Mouse (Mus musculus): ENCODE results near the gene Akap8l. TPM values are rescaled to one million over a fixed set of nuclear protein-coding genes. Genes with fewer than 3 reads are reported as not detected.

Akap8l gene
- polyA plus RNA-seq, 1 experiment from 2014 or later: 104 TPM

GRCm38 (mm10) chr17:32281611-32282310 lies 68.6 kb downstream of the Akap8l start:
- H3K27ac ChIP-seq: no peak overlapping the region
- H3K4me3 ChIP-seq: no peak overlapping the region
- peak overlapping the region; percentile 65; the same call in 1 of the 2 replicates for H3K4me2 ChIP-seq
- no peaks in the 10 kb centered on the region for H3K27me3 ChIP-seq
- no peaks in the 10 kb centered on the region for H3K9me3 ChIP-seq
- peaks cover 22% of the 10 kb centered on the region for H3K4me1 ChIP-seq
- WGBS: 60% methylated on average over 4 of the region's 4 CpGs
- H3K9ac ChIP-seq: no peak overlapping the region
- H3K36me3 ChIP-seq: no peaks in the 10 kb centered on the region
- ATAC-seq (ENCODE audit: borderline replicate concordance, extremely low read depth, low FRiP score, low TSS enrichment): no peak

- Histone ChIP-seq H3K4me3 (no peak overlapping the region), H3K9ac (no peak overlapping the region), H3K27me3 (no peaks in the 10 kb centered on the region), H3K9me3 (no peaks in the 10 kb centered on the region), H3K4me2 (no peak overlapping the region), H3K36me3 (no peaks in the 10 kb centered on the region), H3K4me1 (peaks cover 23% of the 10 kb centered on the region), H3K27ac (no peak overlapping the region)
- ATAC-seq (ENCODE audit: borderline replicate concordance, extremely low read depth, low FRiP score, low TSS enrichment): no peak
- WGBS: 95% methylated on average over 2 of the region's 2 CpGs
Measured at GRCm38 (mm10) chr17:32281126-32281525, 69.3 kb downstream of the Akap8l start.

- no peaks in the 10 kb centered on the region for H3K9me3 ChIP-seq
- H3K9ac ChIP-seq: no peak overlapping the region
- no peaks in the 10 kb centered on the region for H3K36me3 ChIP-seq
- H3K27ac ChIP-seq: no peak overlapping the region
- ATAC-seq (ENCODE audit: borderline replicate concordance, extremely low read depth, low FRiP score, low TSS enrichment): no peak
- WGBS: 89% methylated on average over 3 of the region's 3 CpGs
- no peak overlapping the region for H3K4me3 ChIP-seq
- H3K4me1 ChIP-seq: peaks cover 28% of the 10 kb centered on the region
- no peaks in the 10 kb centered on the region for H3K27me3 ChIP-seq
- no peak overlapping the region for H3K4me2 ChIP-seq
Measured at GRCm38 (mm10) chr17:32280575-32280974, 69.8 kb downstream of the Akap8l start.

- Histone ChIP-seq H3K9ac (no peak overlapping the region), H3K36me3 (no peaks in the 10 kb centered on the region), H3K27ac (no peak overlapping the region), H3K4me3 (no peak overlapping the region), H3K4me2 (no peak overlapping the region), H3K27me3 (no peaks in the 10 kb centered on the region), H3K4me1 (peaks cover 15% of the 10 kb centered on the region), H3K9me3 (no peaks in the 10 kb centered on the region)
- WGBS: 80% methylated on average over 1 of the region's 1 CpGs
- no peak for ATAC-seq (ENCODE audit: borderline replicate concordance, extremely low read depth, low FRiP score, low TSS enrichment)
Measured at GRCm38 (mm10) chr17:32277201-32277600, 73.2 kb downstream of the Akap8l start.

GRCm38 (mm10) chr17:32275568-32275967 lies 74.8 kb downstream of the Akap8l start:
- no peaks in the 10 kb centered on the region for H3K27me3 ChIP-seq
- no peaks in the 10 kb centered on the region for H3K9me3 ChIP-seq
- peaks cover 7% of the 10 kb centered on the region; the same call in 1 of the 2 replicates for H3K4me1 ChIP-seq
- ATAC-seq (ENCODE audit: borderline replicate concordance, extremely low read depth, low FRiP score, low TSS enrichment): no peak
- H3K36me3 ChIP-seq: no peaks in the 10 kb centered on the region
- no peak overlapping the region for H3K9ac ChIP-seq
- 74% methylated on average over 3 of the region's 3 CpGs for WGBS
- H3K4me3 ChIP-seq: no peak overlapping the region
- H3K27ac ChIP-seq: no peak overlapping the region
- no peak overlapping the region for H3K4me2 ChIP-seq

Small RNA genes within 50 kb of the gene (microRNA-seq; reads per million reads assigned to microRNA genes)
- not detected for gene Gm22201

Other genes starting within 250 kb of the Akap8l start
- 18.2 and 19.8 TPM in 2 replicates for gene Notch3, start 183.8 kb downstream of the Akap8l start, polyA plus RNA-seq (2015; fragmentation: Nextera tagmentation; extraction: Ambion mirVana)
- 0.11 TPM in 2 replicates for gene Ephx3, start 161.1 kb downstream of the Akap8l start, polyA plus RNA-seq (2015; fragmentation: Nextera tagmentation; extraction: Ambion mirVana)
- 75.4 and 80.0 TPM in 2 replicates for gene Brd4, start 65.9 kb downstream of the Akap8l start, polyA plus RNA-seq (2015; fragmentation: Nextera tagmentation; extraction: Ambion mirVana)
- gene Akap8, start 29.4 kb downstream of the Akap8l start, polyA plus RNA-seq (2015; fragmentation: Nextera tagmentation; extraction: Ambion mirVana): 87.1 and 101 TPM in 2 replicates
- gene Wiz, start 38.8 kb upstream of the Akap8l start, polyA plus RNA-seq (2015; fragmentation: Nextera tagmentation; extraction: Ambion mirVana): 24.9 and 26.9 TPM in 2 replicates
- gene Rasal3, start 53.0 kb upstream of the Akap8l start, polyA plus RNA-seq (2015; fragmentation: Nextera tagmentation; extraction: Ambion mirVana): 1.7 and 5.5 TPM in 2 replicates
- 0.26 and 1.2 TPM in 2 replicates for gene Pglyrp2, start 73.6 kb upstream of the Akap8l start, polyA plus RNA-seq (2015; fragmentation: Nextera tagmentation; extraction: Ambion mirVana)
- gene Cyp4f39, start 102.1 kb upstream of the Akap8l start, polyA plus RNA-seq (2015; fragmentation: Nextera tagmentation; extraction: Ambion mirVana): 0.69 and 1.3 TPM in 2 replicates
- gene Cyp4f17, start 155.4 kb upstream of the Akap8l start, polyA plus RNA-seq (2015; fragmentation: Nextera tagmentation; extraction: Ambion mirVana): 6.6 and 6.8 TPM in 2 replicates
- gene Cyp4f16, start 186.0 kb upstream of the Akap8l start, polyA plus RNA-seq (2015; fragmentation: Nextera tagmentation; extraction: Ambion mirVana): 21.0 and 22.3 TPM in 2 replicates